Mouse (Mus musculus) myocyte (in vitro differentiated cells): ENCODE measurements at regions not wholly inside any gene's neighbourhood (a gene's known extent, or its start where the extent isn't known, plus 50 kb on each side); places are given as distances from the start of the nearest gene placed in this dataset.

Experiments
- MAX ChIP-seq: IDR thresholded peaks from one replicate; pipeline ENCODE4 v1.6.1; 2011; ENCODE audit warnings: low read depth, mild to moderate bottlenecking, control low read depth
- MYOG ChIP-seq, 3 experiments: IDR thresholded peaks; one replicate each; pipeline ENCODE4 v1.6.1; 2011; ENCODE audit warnings: control low read depth in 2 of 3, low read depth in 2 of 3, mild to moderate bottlenecking in 2 of 3; ENCODE audit not compliant: insufficient read length in 2 of 3, control insufficient read depth in 1 of 3, insufficient read depth in 1 of 3
- POLR2A ChIP-seq: IDR thresholded peaks from one replicate; pipeline ENCODE4 v1.6.1; 2011; ENCODE audit warnings: low read depth, mild to moderate bottlenecking, control low read depth, moderate library complexity; ENCODE audit not compliant: insufficient read length
- TCF12 ChIP-seq: IDR thresholded peaks from one replicate; pipeline ENCODE4 v1.6.1; 2011; ENCODE audit warnings: mild to moderate bottlenecking, control low read depth; ENCODE audit not compliant: poor library complexity, insufficient read depth, severe bottlenecking
- USF1 ChIP-seq: IDR thresholded peaks from one replicate; pipeline ENCODE4 v1.6.1; 2011; ENCODE audit warnings: low read depth, mild to moderate bottlenecking, control low read depth, moderate library complexity

- no peak for TF ChIP-seq POLR2A
- no peak for TF ChIP-seq USF1
- TF ChIP-seq MYOG (IDR thresholded peaks at IDR 0.05; ENCODE audit: control insufficient read depth in 1 of 3, insufficient read depth in 1 of 3, insufficient read length in 2 of 3, low read depth in 2 of 3) = no peak
- no peak for TF ChIP-seq MAX
- TF ChIP-seq TCF12 = no peak
Measured at GRCm38 (mm10) chr14:76632763-76633162, 76.1 kb upstream of the Serp2 start.
